Mouse (Mus musculus): ENCODE results near the gene Lnx2. TPM values are rescaled to one million over a fixed set of nuclear protein-coding genes. Genes with fewer than 3 reads are reported as not detected.

The Lnx2 gene
- polyA plus RNA-seq, 1 experiment: 57.3 TPM

DNA sequence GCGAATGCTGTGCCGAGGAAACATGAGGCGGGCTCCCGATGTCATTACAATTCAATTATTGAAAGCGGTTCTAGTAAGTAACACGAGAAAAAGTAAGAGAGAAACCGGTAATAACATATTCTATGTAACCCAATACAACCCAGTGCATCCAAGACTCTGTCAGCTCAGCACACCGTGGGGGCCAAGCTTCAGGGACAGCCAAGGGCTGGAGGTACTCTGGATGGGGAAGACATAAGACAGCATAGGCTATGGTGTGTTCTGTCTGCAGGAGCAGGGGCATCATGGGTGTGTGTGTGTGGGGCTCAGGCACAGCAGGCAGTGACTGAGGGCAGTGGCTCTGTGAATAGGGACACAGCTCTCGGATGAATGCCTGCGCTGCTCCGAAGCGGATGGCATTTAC lies 59.8 kb downstream of the Lnx2 start:
- WGBS: 81% methylated on average over 12 of the region's 12 CpGs
- TF ChIP-seq POLR2A (IDR thresholded peaks at IDR 0.05; ENCODE audit: borderline replicate concordance, extremely low read depth, low read depth, low read length): no peak
- no peak for TF ChIP-seq CTCF (IDR thresholded peaks at IDR 0.05; ENCODE audit: insufficient read depth, low read length)
- no peak overlapping the region for H3K4me3 ChIP-seq (replicated peaks; ENCODE audit: extremely low read depth, low read depth, low read length)
- DNase-seq: no peak
- H3K4me1 ChIP-seq (ENCODE audit: control insufficient read depth, insufficient read depth, low read length): no peaks in the 10 kb centered on the region

DNA sequence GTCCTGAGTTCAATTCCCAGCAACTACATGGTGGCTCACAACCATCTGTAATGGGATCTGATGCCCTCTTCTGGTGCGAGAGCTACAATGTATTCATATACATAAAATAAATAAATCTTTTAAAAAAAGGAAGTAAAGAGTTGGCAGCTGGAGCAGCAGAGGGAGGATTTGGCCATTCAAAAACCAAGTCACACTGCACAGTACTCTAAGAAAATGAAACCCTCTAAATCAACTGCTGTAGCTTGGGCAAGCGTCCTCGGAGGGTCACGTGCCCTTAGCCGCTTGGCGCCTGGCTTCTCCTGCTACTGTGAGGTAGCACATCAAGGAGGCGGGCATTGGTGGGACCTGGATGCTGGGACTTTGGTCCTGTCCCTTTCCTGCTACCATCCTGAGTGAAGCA lies 61.2 kb downstream of the Lnx2 start:
- WGBS: 85% methylated on average over 7 of the region's 7 CpGs

DNA sequence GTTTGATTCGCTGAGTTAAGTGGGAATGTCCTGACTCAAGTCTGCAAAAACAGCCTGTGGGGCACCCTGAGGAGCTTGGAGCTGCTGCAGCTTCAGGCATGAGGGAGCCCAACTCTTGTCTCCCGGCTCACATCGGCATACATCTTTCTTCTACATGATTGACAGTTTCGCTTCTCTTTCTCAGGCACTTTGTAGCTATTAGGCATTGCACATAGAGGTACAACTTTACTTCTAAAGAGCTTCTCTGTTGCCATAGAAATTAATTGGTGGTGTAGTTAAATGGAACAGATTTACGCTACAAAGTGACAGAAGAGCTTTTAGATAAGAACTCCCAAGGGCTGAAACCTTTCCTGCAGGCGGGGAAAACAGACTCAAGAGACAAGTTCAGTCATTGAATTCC lies 62.5 kb downstream of the Lnx2 start:
- 57% methylated on average over 6 of the region's 6 CpGs for WGBS
- DNase-seq: no peak
- TF ChIP-seq CTCF (IDR thresholded peaks at IDR 0.05; ENCODE audit: insufficient read depth, low read length): no peak
- no peak for TF ChIP-seq POLR2A (IDR thresholded peaks at IDR 0.05; ENCODE audit: borderline replicate concordance, extremely low read depth, low read depth, low read length)
- H3K4me1 ChIP-seq (ENCODE audit: control insufficient read depth, insufficient read depth, low read length): no peaks in the 10 kb centered on the region
- no peak overlapping the region for H3K4me3 ChIP-seq (replicated peaks; ENCODE audit: extremely low read depth, low read depth, low read length)

More for the DNA sequence above, 61.2 kb downstream of the Lnx2 start:
- no peak for DNase-seq
- H3K4me1 ChIP-seq (ENCODE audit: control insufficient read depth, insufficient read depth, low read length): no peaks in the 10 kb centered on the region
- H3K4me3 ChIP-seq (replicated peaks; ENCODE audit: extremely low read depth, low read depth, low read length): no peak overlapping the region
- TF ChIP-seq POLR2A (IDR thresholded peaks at IDR 0.05; ENCODE audit: borderline replicate concordance, extremely low read depth, low read depth, low read length) (no peak), CTCF (IDR thresholded peaks at IDR 0.05; ENCODE audit: insufficient read depth, low read length) (no peak)

DNA sequence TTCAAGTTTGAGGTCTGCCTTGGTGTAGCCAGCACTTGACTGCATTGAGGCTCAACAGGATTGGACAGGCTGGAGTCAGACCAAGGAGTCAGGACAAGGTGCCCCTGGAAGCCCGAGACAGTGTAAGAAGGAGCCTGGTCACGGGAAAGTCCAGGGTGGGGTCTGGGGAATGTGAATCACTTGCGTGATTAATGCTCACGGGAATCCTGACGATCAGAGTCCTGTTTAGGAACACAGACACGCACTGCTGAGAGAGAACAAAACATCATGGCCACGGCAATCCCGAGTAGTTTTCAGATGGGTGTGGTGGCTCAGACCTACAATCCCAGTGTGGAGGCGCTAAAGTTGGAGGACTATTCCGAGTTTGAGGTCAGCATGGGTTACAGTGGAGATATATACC lies 65.1 kb downstream of the Lnx2 start:
- Histone ChIP-seq H3K4me1 (ENCODE audit: control insufficient read depth, insufficient read depth, low read length) (no peaks in the 10 kb centered on the region), H3K4me3 (replicated peaks; ENCODE audit: extremely low read depth, low read depth, low read length) (no peak overlapping the region)
- DNase-seq: no peak
- 83% methylated on average over 10 of the region's 10 CpGs for WGBS
- TF ChIP-seq CTCF (IDR thresholded peaks at IDR 0.05; ENCODE audit: insufficient read depth, low read length): no peak
- no peak for TF ChIP-seq POLR2A (IDR thresholded peaks at IDR 0.05; ENCODE audit: borderline replicate concordance, extremely low read depth, low read depth, low read length)

DNA sequence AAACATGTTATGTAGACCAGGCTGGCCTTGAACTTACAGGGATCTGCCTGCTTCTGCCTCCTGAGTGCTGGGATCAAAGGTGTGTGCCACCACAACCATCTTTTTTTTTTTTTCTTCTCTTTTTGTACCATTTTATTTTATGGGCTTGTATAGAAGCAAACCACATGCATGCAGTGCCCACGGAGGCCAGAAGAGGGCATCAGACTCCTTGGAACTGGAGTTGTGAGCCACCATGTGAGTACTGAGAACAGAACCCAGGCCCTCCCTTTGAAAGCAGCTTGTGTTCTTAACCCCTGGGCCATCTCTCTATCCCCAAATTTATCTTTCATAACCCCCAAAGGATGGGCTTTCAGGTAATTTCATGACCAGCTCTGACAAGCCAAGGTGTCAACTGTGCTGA lies 73.1 kb downstream of the Lnx2 start:
- WGBS: 57% methylated on average over 1 of the region's 1 CpGs
- DNase-seq: no peak
- TF ChIP-seq CTCF (IDR thresholded peaks at IDR 0.05; ENCODE audit: insufficient read depth, low read length) (0 out of 2 replicates have a peak, but pooled peaks have one; percentile 17), POLR2A (IDR thresholded peaks at IDR 0.05; ENCODE audit: borderline replicate concordance, extremely low read depth, low read depth, low read length) (no peak)
- no peak overlapping the region for H3K4me3 ChIP-seq (replicated peaks; ENCODE audit: extremely low read depth, low read depth, low read length)
- H3K4me1 ChIP-seq (ENCODE audit: control insufficient read depth, insufficient read depth, low read length): no peaks in the 10 kb centered on the region

DNA sequence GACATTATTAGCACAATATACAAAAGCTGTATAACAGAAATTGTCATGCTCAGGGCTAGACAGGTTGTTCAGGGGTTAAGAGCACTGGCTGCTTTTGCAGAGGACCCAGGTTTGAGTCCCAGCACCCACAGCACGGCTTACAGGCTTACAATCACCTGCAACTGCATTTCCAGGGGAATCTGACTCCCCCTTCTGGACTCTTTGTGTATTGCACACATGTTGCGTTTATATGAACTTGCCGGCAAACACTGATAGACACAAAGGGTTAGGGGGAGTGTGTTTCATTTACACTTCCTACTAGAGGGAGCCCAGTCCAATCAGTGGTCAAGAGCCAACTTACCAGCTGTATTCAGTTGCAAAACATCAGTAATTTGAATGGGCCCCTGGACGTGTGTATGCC lies 75.1 kb downstream of the Lnx2 start:
- WGBS: 80% methylated on average over 4 of the region's 4 CpGs
- no peak for DNase-seq
- Histone ChIP-seq H3K4me1 (ENCODE audit: control insufficient read depth, insufficient read depth, low read length) (no peaks in the 10 kb centered on the region), H3K4me3 (replicated peaks; ENCODE audit: extremely low read depth, low read depth, low read length) (no peak overlapping the region)
- no peak for TF ChIP-seq CTCF (IDR thresholded peaks at IDR 0.05; ENCODE audit: insufficient read depth, low read length)

DNA sequence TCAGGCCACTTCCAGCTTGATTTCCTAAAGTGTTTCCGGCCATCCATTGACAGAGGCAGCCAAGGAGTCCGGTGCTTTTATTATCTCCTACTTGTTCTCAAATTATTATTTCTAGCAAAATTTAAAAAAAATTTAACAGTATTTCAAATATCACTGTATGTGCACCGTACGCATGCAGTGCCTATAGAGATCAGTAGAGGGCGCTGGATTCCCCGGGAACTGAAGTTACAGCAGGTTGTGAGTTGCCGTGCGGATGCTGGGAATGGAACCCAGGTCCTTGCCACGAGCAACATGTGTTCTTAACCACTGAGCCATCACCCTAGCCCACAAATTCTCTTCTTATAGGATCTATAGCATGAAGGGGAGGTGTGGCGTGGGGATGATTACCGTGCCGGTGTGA lies 77.6 kb downstream of the Lnx2 start:
- TF ChIP-seq CTCF (IDR thresholded peaks at IDR 0.05; ENCODE audit: insufficient read depth, low read length): no peak
- TF ChIP-seq POLR2A (IDR thresholded peaks at IDR 0.05; ENCODE audit: borderline replicate concordance, extremely low read depth, low read depth, low read length): no peak
- Histone ChIP-seq H3K4me3 (replicated peaks; ENCODE audit: extremely low read depth, low read depth, low read length) (no peak overlapping the region), H3K4me1 (ENCODE audit: control insufficient read depth, insufficient read depth, low read length) (no peaks in the 10 kb centered on the region)
- WGBS: 90% methylated on average over 12 of the region's 12 CpGs
- no peak for DNase-seq

DNA sequence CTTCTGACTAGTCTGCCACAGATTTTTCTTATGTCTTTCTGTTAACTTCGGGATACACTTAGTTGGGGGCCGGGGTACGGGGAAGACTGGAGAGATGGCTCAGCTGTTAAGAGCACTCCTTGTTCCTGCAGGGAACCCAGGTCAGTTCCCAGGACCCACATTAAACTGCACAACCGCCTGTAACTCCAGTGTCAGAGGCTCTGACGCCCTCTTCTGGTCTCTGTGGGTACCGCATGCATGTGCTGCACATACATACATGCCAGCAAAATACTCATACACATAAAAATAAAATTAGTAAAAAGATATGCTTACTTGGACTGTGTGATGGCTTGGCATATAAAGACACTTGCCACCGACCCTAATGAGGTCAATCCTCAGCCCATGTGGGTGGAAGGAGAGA lies 79.6 kb downstream of the Lnx2 start:
- Histone ChIP-seq H3K4me3 (replicated peaks; ENCODE audit: extremely low read depth, low read depth, low read length) (no peak overlapping the region), H3K4me1 (ENCODE audit: control insufficient read depth, insufficient read depth, low read length) (no peaks in the 10 kb centered on the region)
- no peak for TF ChIP-seq POLR2A (IDR thresholded peaks at IDR 0.05; ENCODE audit: borderline replicate concordance, extremely low read depth, low read depth, low read length)
- no peak for TF ChIP-seq CTCF (IDR thresholded peaks at IDR 0.05; ENCODE audit: insufficient read depth, low read length)
- 87% methylated on average over 7 of the region's 7 CpGs for WGBS
- DNase-seq: no peak

DNA sequence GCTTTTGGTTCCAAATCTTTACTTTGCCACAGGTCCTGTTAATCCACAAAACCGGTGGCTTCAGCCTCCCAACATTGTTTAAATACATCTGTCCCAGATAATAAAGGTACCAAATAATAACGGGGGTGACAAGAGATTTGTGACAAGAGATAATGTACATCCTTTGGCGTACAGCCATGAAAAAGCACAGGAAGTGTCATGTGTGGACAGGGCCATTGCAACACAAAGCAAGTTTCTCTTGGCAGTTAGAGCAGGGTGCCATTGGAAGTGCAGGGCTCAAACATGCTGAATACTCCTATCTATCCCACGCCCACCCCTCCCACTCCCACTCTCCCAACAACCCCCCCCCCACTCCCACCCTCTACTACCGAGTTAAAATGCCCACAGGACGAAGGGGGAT lies 81.4 kb downstream of the Lnx2 start:
- no peak for DNase-seq
- TF ChIP-seq CTCF (IDR thresholded peaks at IDR 0.05; ENCODE audit: insufficient read depth, low read length): no peak
- no peak for TF ChIP-seq POLR2A (IDR thresholded peaks at IDR 0.05; ENCODE audit: borderline replicate concordance, extremely low read depth, low read depth, low read length)
- Histone ChIP-seq H3K4me3 (replicated peaks; ENCODE audit: extremely low read depth, low read depth, low read length) (no peak overlapping the region), H3K4me1 (ENCODE audit: control insufficient read depth, insufficient read depth, low read length) (no peaks in the 10 kb centered on the region)
- 32% methylated on average over 6 of the region's 6 CpGs for WGBS

DNA sequence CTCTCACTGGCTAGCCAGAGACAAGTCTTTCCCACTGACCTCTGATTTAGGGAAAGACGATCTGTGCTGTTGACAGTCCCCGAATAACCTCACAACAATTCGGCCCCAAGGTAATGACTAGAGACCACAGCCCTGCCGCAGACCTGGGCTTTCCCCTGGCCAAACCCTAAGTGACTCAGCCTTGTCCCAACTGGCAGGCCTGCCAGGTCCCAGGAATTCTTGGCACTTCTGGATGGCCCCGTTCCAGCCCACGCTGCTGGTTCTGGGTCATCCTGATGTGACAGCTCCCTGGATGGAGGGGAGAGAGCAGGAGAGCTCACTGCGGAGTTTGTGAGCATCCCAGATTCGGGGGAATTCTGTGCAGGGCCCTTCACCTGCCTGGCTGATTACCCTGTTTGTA lies 82.9 kb downstream of the Lnx2 start:
- Histone ChIP-seq H3K4me1 (ENCODE audit: control insufficient read depth, insufficient read depth, low read length) (no peaks in the 10 kb centered on the region), H3K4me3 (replicated peaks; ENCODE audit: extremely low read depth, low read depth, low read length) (no peak overlapping the region)
- no peak for DNase-seq
- TF ChIP-seq POLR2A (IDR thresholded peaks at IDR 0.05; ENCODE audit: borderline replicate concordance, extremely low read depth, low read depth, low read length) (no peak), CTCF (IDR thresholded peaks at IDR 0.05; ENCODE audit: insufficient read depth, low read length) (no peak)
- WGBS: 59% methylated on average over 8 of the region's 8 CpGs

DNA sequence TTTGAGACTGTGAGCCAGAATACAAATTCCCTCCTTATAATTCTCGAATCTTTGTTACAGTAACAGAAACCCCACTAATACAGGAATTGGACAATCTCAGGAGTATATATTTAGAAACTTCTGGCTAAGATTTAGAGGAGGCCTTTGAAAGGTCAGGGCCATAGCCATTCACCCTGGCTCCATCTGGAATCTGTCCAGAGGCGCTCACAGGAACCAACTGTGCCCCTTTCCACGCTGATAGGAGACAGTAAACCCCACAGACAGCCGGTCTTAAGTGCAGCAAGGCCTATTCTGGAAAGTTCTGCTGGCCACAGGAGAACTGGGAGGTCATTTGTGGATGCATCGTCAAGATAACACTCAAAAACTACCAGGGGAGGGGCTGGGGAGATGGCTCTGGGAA lies 87.3 kb downstream of the Lnx2 start:
- 67% methylated on average over 5 of the region's 5 CpGs for WGBS
- no peak for DNase-seq
- H3K4me3 ChIP-seq (replicated peaks; ENCODE audit: extremely low read depth, low read depth, low read length): no peak overlapping the region
- no peaks in the 10 kb centered on the region for H3K4me1 ChIP-seq (ENCODE audit: control insufficient read depth, insufficient read depth, low read length)
- TF ChIP-seq CTCF (IDR thresholded peaks at IDR 0.05; ENCODE audit: insufficient read depth, low read length) (no peak), POLR2A (IDR thresholded peaks at IDR 0.05; ENCODE audit: borderline replicate concordance, extremely low read depth, low read depth, low read length) (no peak)
